In the genomic region with DNA sequence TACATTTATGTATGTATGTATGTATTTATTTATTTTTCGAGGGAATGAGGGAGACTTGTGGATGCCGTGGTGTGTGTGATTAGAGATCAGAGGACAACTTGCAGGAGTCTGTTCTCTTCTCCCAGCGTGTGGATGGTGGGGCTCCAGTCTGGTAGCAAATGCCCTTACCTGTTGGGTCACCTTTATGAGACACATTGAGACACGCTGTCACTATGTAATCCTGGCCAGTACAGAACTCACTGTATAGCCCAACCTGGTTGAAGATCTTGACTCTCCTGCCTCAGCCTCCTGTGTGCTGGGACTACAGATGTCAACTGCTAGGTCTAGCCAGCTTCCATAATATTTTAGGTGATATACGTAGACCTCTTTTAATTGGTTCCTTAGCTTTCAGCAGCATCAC, we compare ENCODE assay signal across 28 mouse cellular contexts. TPM values are rescaled to one million over a fixed set of nuclear protein-coding genes. Genes with fewer than 3 reads are reported as not detected.
DNase-seq lines count a peak whose midpoint lies in the region; ATAC-seq and TF ChIP-seq lines count a peak whose summit lies in the region.
"Had no signal": no experiment of that assay in that cellular context is flagged by ENCODE, and none has a peak within 500 bp of the region (broad histone marks: within the 10 kb centered on the region; RNA-seq: fewer than 3 reads in every experiment).

No protein-coding gene starts in this region.

- peaks cover 34% of the 10 kb centered on the region for H3K27me3 ChIP-seq in liver, embryonic 13.5 days
- H3K27me3 ChIP-seq in liver, embryonic 11.5 days (replicated peaks; ENCODE audit: control insufficient read depth, insufficient read depth, low read length), result peaks cover 21% of the 10 kb centered on the region
- H3K27me3 ChIP-seq in G1E (ENCODE audit: insufficient read depth, low read length), result peaks cover 28% of the 10 kb centered on the region
- H3K27me3 ChIP-seq in thymus, adult 2 months (ENCODE audit: control insufficient read depth, insufficient read depth, low read length), result no peaks in the 10 kb centered on the region
- H3K27me3 ChIP-seq: embryonic facial prominence, embryonic 13.5 days; embryonic facial prominence, embryonic 15.5 days had no signal

- H3K4me3 ChIP-seq in liver, embryonic 13.5 days (replicated peaks), result no peak overlapping the region
- H3K4me3 ChIP-seq in liver, embryonic 11.5 days (ENCODE audit: low read depth, low read length), result no peak overlapping the region
- no peak overlapping the region for H3K4me3 ChIP-seq in G1E (ENCODE audit: low read depth, low read length)
- no peak overlapping the region for H3K4me3 ChIP-seq in thymus, adult 2 months (ENCODE audit: control insufficient read depth, insufficient read depth, low read length)
- H3K4me3 ChIP-seq: embryonic facial prominence, embryonic 13.5 days; embryonic facial prominence, embryonic 15.5 days; erythroblast, embryonic 14.5 days; forebrain, embryonic 10.5 days; forebrain, embryonic 12.5 days had no signal

- H3K4me1 ChIP-seq in liver, embryonic 13.5 days (replicated peaks), result peaks cover 16% of the 10 kb centered on the region
- H3K4me1 ChIP-seq in liver, embryonic 11.5 days (replicated peaks; ENCODE audit: control insufficient read depth, insufficient read depth, low read length), result peaks cover 10% of the 10 kb centered on the region
- H3K4me1 ChIP-seq in G1E (ENCODE audit: insufficient read depth, low read depth, low read length), result peaks cover 28% of the 10 kb centered on the region
- peaks cover 9% of the 10 kb centered on the region for H3K4me1 ChIP-seq in thymus, adult 2 months (replicated peaks; ENCODE audit: control insufficient read depth, insufficient read depth, low read length)

- TF ChIP-seq POLR2A in thymus, adult 2 months (IDR thresholded peaks at IDR 0.05; ENCODE audit: control insufficient read depth, extremely low read depth, insufficient read depth, low read length, poor library complexity), result no peak

- ATAC-seq in liver, embryonic 13.5 days (ENCODE audit: low read depth), result no peak
- no peak for ATAC-seq in liver, embryonic 11.5 days (replicated peaks; ENCODE audit: low FRiP score)
- ATAC-seq in G1E (ENCODE audit: extremely low read depth, insufficient number of reproducible peaks, low FRiP score, poor library complexity, severe bottlenecking), result peak; percentile 46
- ATAC-seq: CD4-positive, CD25-positive, alpha-beta regulatory T cell, adult 4 months; forebrain, embryonic 14.5 days; forebrain, embryonic 16.5 days had no signal

- no peaks in the 10 kb centered on the region for H3K36me3 ChIP-seq in liver, embryonic 13.5 days
- H3K36me3 ChIP-seq in liver, embryonic 11.5 days (ENCODE audit: control insufficient read depth, insufficient read depth, low read length), result no peaks in the 10 kb centered on the region
- H3K36me3 ChIP-seq in G1E (replicated peaks), result no peaks in the 10 kb centered on the region
- H3K36me3 ChIP-seq in thymus, adult 2 months (ENCODE audit: control insufficient read depth, insufficient read depth, low read length), result no peaks in the 10 kb centered on the region
- H3K36me3 ChIP-seq: embryonic facial prominence, embryonic 13.5 days; embryonic facial prominence, embryonic 15.5 days; forebrain, embryonic 10.5 days; forebrain, embryonic 12.5 days had no signal

- WGBS in liver, embryonic 13.5 days (ENCODE audit: insufficient replicate concordance), result 69% methylated on average over 5 of the region's 5 CpGs
- WGBS in liver, embryonic 11.5 days, result 74% methylated on average over 5 of the region's 5 CpGs
- 93% methylated on average over 5 of the region's 5 CpGs for WGBS in thymus, adult 2 months

- no peak for TF ChIP-seq CTCF in G1E (IDR thresholded peaks at IDR 0.05; ENCODE audit: low read depth, low read length)
- no peak for TF ChIP-seq CTCF in thymus, adult 2 months (IDR thresholded peaks at IDR 0.05; ENCODE audit: borderline replicate concordance, control insufficient read depth, extremely low read depth, insufficient read depth, low read length, poor library complexity)

- DNase-seq in liver, embryonic 13.5 days, result peak; percentile 66
- DNase-seq in liver, embryonic 11.5 days (ENCODE audit: low spot score), result no peak
- DNase-seq in G1E (ENCODE audit: low spot score) (no peak), MEL-GATA-1-ER (ENCODE audit: extremely low read depth, low read depth) (peak; percentile 78)
- peak; percentile 69 for DNase-seq in c-Kit-positive CD71-positive TER-119-negative erythroid progenitor cells, embryonic 14.5 days (ENCODE audit: low read depth)
- DNase-seq in thymus, adult 2 months, result no peak
- DNase-seq in urinary bladder, adult 18-20 months (ENCODE audit: low spot score in 2 of 2), result no peak
- DNase-seq in cerebellum, adult 11-12 months, result no peak
- DNase-seq: adrenal gland, adult 2 months; adrenal gland, postnatal 10 days; adrenal gland, postnatal 25 days; B cell, adult 2 months; cerebellum, adult 18-20 months; cerebellum, adult 8-10 months; cerebellum, adult 9-11 months; cerebellum, postnatal 14 days; cerebellum, postnatal 36 days; embryo, embryonic 11 days had no signal

- no peak overlapping the region for H3K9ac ChIP-seq in liver, embryonic 13.5 days
- H3K9ac ChIP-seq in liver, embryonic 11.5 days (ENCODE audit: low read depth, low read length), result no peak overlapping the region
- H3K9ac ChIP-seq: embryonic facial prominence, embryonic 13.5 days; embryonic facial prominence, embryonic 15.5 days; forebrain, embryonic 12.5 days had no signal

- H3K27ac ChIP-seq in liver, embryonic 13.5 days, result no peak overlapping the region
- no peak overlapping the region for H3K27ac ChIP-seq in liver, embryonic 11.5 days (ENCODE audit: low read depth, low read length)
- no peak overlapping the region for H3K27ac ChIP-seq in thymus, adult 2 months (ENCODE audit: control insufficient read depth, insufficient read depth, low read length)
- H3K27ac ChIP-seq: embryonic facial prominence, embryonic 13.5 days; embryonic facial prominence, embryonic 15.5 days; forebrain, embryonic 10.5 days; forebrain, embryonic 12.5 days had no signal

- no peak overlapping the region for H3K4me2 ChIP-seq in liver, embryonic 13.5 days
- no peak overlapping the region for H3K4me2 ChIP-seq in liver, embryonic 11.5 days
- H3K4me2 ChIP-seq: embryonic facial prominence, embryonic 13.5 days; embryonic facial prominence, embryonic 15.5 days; forebrain, embryonic 12.5 days had no signal

- no peaks in the 10 kb centered on the region for H3K9me3 ChIP-seq in liver, embryonic 13.5 days (replicated peaks)
- no peaks in the 10 kb centered on the region for H3K9me3 ChIP-seq in liver, embryonic 11.5 days (ENCODE audit: control insufficient read depth, low read length)
- H3K9me3 ChIP-seq in G1E (replicated peaks), result no peaks in the 10 kb centered on the region; the same call in 1 of the 2 replicates
- H3K9me3 ChIP-seq: embryonic facial prominence, embryonic 13.5 days; embryonic facial prominence, embryonic 15.5 days; forebrain, embryonic 10.5 days; forebrain, embryonic 12.5 days had no signal

RNA-seq across cellular contexts. Expression of a gene that starts 4.2 kb away (rescaled TPM):
- polyA plus RNA-seq in liver, embryonic 13.5 days (2015; fragmentation: Nextera tagmentation; extraction: Ambion mirVana), result 5.7 and 7.1 TPM in 2 replicates
- 22.5 and 22.8 TPM in 2 replicates for polyA plus RNA-seq in liver, embryonic 11.5 days (2014; fragmentation: Nextera tagmentation; extraction: Ambion mirVana)
- total RNA-seq in G1E (2014; fragmentation: Nextera tagmentation) (not detected in 2 replicates), G1E (2017) (0.98 and 1.7 TPM in 2 replicates)
- polyA plus RNA-seq in G1E (2012), result 5.2 and 5.4 TPM in 2 replicates
- 62.1 and 67.6 TPM in 2 replicates for polyA plus RNA-seq in thymus, adult 2 months (2012; rRNA removed)

RNA-seq across cellular contexts. Expression of a gene that starts 17.5 kb away (rescaled TPM):
- 9.7 and 12.3 TPM in 2 replicates for polyA plus RNA-seq in liver, embryonic 13.5 days (2015; fragmentation: Nextera tagmentation; extraction: Ambion mirVana)
- 42.1 and 58.2 TPM in 2 replicates for polyA plus RNA-seq in liver, embryonic 11.5 days (2014; fragmentation: Nextera tagmentation; extraction: Ambion mirVana)
- not detected in 2 replicates for total RNA-seq in G1E (2014; fragmentation: Nextera tagmentation)
- 0.11 TPM in 1 of 2 replicates, not detected in the other for total RNA-seq in G1E (2017)
- 0.04 TPM in 1 of 2 replicates, not detected in the other for polyA plus RNA-seq in G1E (2012)
- polyA plus RNA-seq in thymus, adult 2 months (2012; rRNA removed), result 2.1 and 2.2 TPM in 2 replicates
- total RNA-seq: adrenal gland, adult 2 months; adrenal gland, postnatal 25 days; common myeloid progenitor, adult 5-6 weeks had no signal
- polyA plus RNA-seq: CD4-positive, CD25-positive, alpha-beta regulatory T cell, adult 4 months; erythroblast, embryonic 14.5 days; forebrain, embryonic 16.5 days had no signal

RNA-seq across cellular contexts. Expression of a gene that starts 41.9 kb away (rescaled TPM):
- polyA plus RNA-seq in liver, embryonic 13.5 days (2015; fragmentation: Nextera tagmentation; extraction: Ambion mirVana), result 33.8 and 36.8 TPM in 2 replicates
- polyA plus RNA-seq in liver, embryonic 11.5 days (2014; fragmentation: Nextera tagmentation; extraction: Ambion mirVana), result 65.6 and 71.8 TPM in 2 replicates
- total RNA-seq in G1E (2014; fragmentation: Nextera tagmentation) (not detected in 2 replicates), G1E (2017) (0.29 and 0.38 TPM in 2 replicates)
- 0.05 and 0.06 TPM in 2 replicates for polyA plus RNA-seq in G1E (2012)
- polyA plus RNA-seq in thymus, adult 2 months (2012; rRNA removed), result 333 and 390 TPM in 2 replicates

RNA-seq across cellular contexts. Expression of a gene that starts 56.7 kb away (rescaled TPM):
- polyA plus RNA-seq in liver, embryonic 13.5 days (2015; fragmentation: Nextera tagmentation; extraction: Ambion mirVana), result 0.16 and 0.68 TPM in 2 replicates
- 0.99 and 1.7 TPM in 2 replicates for polyA plus RNA-seq in liver, embryonic 11.5 days (2014; fragmentation: Nextera tagmentation; extraction: Ambion mirVana)
- total RNA-seq in G1E (2014; fragmentation: Nextera tagmentation), result not detected in 2 replicates
- total RNA-seq in G1E (2017), result 0.16 TPM in 1 of 2 replicates, not detected in the other
- polyA plus RNA-seq in G1E (2012), result not detected in 2 replicates
- polyA plus RNA-seq in thymus, adult 2 months (2012; rRNA removed), result 36.0 and 38.7 TPM in 2 replicates
- total RNA-seq: adrenal gland, postnatal 25 days; CH12.LX; common myeloid progenitor, adult 5-6 weeks had no signal
- polyA plus RNA-seq: erythroblast, embryonic 14.5 days had no signal

Comparison
In these comparisons a context has a peak if more than half of its experiments do, and no peak if none do; other contexts are left out.
1. DNase-seq: peak in liver, embryonic 13.5 days (single experiment), MEL-GATA-1-ER (single experiment) and c-Kit-positive CD71-positive TER-119-negative erythroid progenitor cells, embryonic 14.5 days (single experiment); none in liver, embryonic 11.5 days (single experiment), G1E (single experiment), thymus, adult 2 months (single experiment), urinary bladder, adult 18-20 months (0 of 2) and cerebellum, adult 11-12 months (single experiment).
2. RNA of a gene that starts 41.9 kb away (polyA plus RNA-seq): 333 to 390 TPM in thymus, adult 2 months, 65.6 to 71.8 TPM in liver, embryonic 11.5 days and 33.8 to 36.8 TPM in liver, embryonic 13.5 days; 0.05 to 0.06 TPM in G1E; every median in the first group is over 10 times any median in the second.